Mouse (Mus musculus) midbrain, postnatal 0 days (tissue): Measurements from ENCODE around the gene 4933402J07Rik. TPM values are rescaled to one million over a fixed set of nuclear protein-coding genes. Genes with fewer than 3 reads are reported as not detected.

Experiments used
- ATAC-seq: fragments of 200-750 bp; cut with Nextera tagmentation; 2 replicates; pipeline ENCODE4 v1.8.0; 2017; ENCODE audit warnings: moderate number of reproducible peaks, mild to moderate bottlenecking, moderate TSS enrichment, moderate library complexity; ENCODE audit not compliant: low FRiP score
- DNase-seq: peaks from one replicate; pipeline ENCODE4 v3.0.0-alpha.2; 2015; ENCODE audit warnings: low spot score
- H3K27ac ChIP-seq: fragments of 300-500 bp; sonication (generic); 2 replicates; pipeline ENCODE4 v1.5.1; 2014; ENCODE audit warnings: low read depth, mild to moderate bottlenecking, low read length, mixed read lengths
- H3K27me3 ChIP-seq: fragments of 300-500 bp; sonication (generic); 2 replicates; pipeline ENCODE4 v1.6.1; 2014; ENCODE audit warnings: low read length, control low read depth, mixed read lengths; ENCODE audit not compliant: insufficient read depth
- H3K36me3 ChIP-seq: fragments of 300-500 bp; sonication (generic); 2 replicates; pipeline ENCODE4 v1.6.1; 2014; ENCODE audit warnings: low read length, control low read depth, mixed read lengths; ENCODE audit not compliant: insufficient read depth
- H3K4me1 ChIP-seq: fragments of 300-500 bp; sonication (generic); 2 replicates; pipeline ENCODE4 v1.6.1; 2014; ENCODE audit warnings: mild to moderate bottlenecking, control low read depth, antibody characterized with exemption, low read length, mixed read lengths; ENCODE audit not compliant: insufficient read depth
- H3K4me2 ChIP-seq: fragments of 300-500 bp; sonication (generic); 2 replicates; pipeline ENCODE4 v1.6.1; 2014; ENCODE audit warnings: low read depth, mild to moderate bottlenecking, low read length, mixed read lengths; ENCODE audit not compliant: poor library complexity, severe bottlenecking
- H3K4me3 ChIP-seq: fragments of 300-500 bp; sonication (generic); 2 replicates; pipeline ENCODE4 v1.5.1; 2014; ENCODE audit warnings: low read depth, mild to moderate bottlenecking, low read length, moderate library complexity
- H3K9ac ChIP-seq: fragments of 300-500 bp; sonication (generic); replicated peaks from 2 replicates; pipeline ENCODE4 v1.6.1; 2014; ENCODE audit warnings: mild to moderate bottlenecking, low read length, moderate library complexity, mixed read lengths; ENCODE audit not compliant: poor library complexity, severe bottlenecking
- H3K9me3 ChIP-seq: fragments of 300-500 bp; sonication (generic); 2 replicates; pipeline ENCODE4 v1.6.1; 2016; ENCODE audit warnings: low read length, control low read depth
- CTCF ChIP-seq: IDR thresholded peaks from 2 replicates; pipeline ENCODE4 v1.5.1; 2016; ENCODE audit warnings: antibody characterized with exemption, mild to moderate bottlenecking
- whole genome bisulfite sequencing: fragments of 180-500 bp; shearing (Covaris S2); extraction: QIAGEN DNeasy Blood & Tissue Kit; methylation state at CpG from one replicate; pipeline ENCODE4 v1.1.7; 2014; 5-methylcytosine and 5-hydroxymethylcytosine counted together
- polyA plus RNA-seq: library from polyadenylated mRNA; unstranded; fragments of >200 nt; fragmentation: Nextera tagmentation; extraction: Ambion mirVana; gene quantifications from 2 replicates; pipeline ENCODE4 v1.2.1, GENCODE M21; 2015
- total RNA-seq: library from RNA; depleted of rRNA; stranded (reverse); fragments of >200 nt; gene quantifications from 2 replicates; pipeline ENCODE4 v1.2.3, GENCODE M21; 2014; rRNA removed

The 4933402J07Rik gene
- total RNA-seq (not detected in 2 replicates), polyA plus RNA-seq (not detected in 2 replicates)

- H3K9me3 ChIP-seq = no peaks in the 10 kb centered on the region
- 84% methylated on average over 2 of the region's 2 CpGs for WGBS
- no peak within 1 kb of the TSS for H3K9ac ChIP-seq
- no peak within 1 kb of the TSS for H3K27ac ChIP-seq
- H3K36me3 ChIP-seq = no peaks in the 10 kb centered on the region
- H3K4me3 ChIP-seq = no peak within 1 kb of the TSS
- DNase-seq = no peak
- no peak within 1 kb of the TSS for H3K4me2 ChIP-seq
- H3K4me1 ChIP-seq = no peaks in the 10 kb centered on the region; the same call in 1 of the 2 replicates
- no peaks in the 10 kb centered on the region for H3K27me3 ChIP-seq
- TF ChIP-seq CTCF = no peak
- ATAC-seq = no peak
Measured at GRCm38 (mm10) chr8:87563553-87563952, at the start of gene 4933402J07Rik. Gene 4933402J07Rik, plus strand, starts transcription at chr8:87563853.

GRCm38 (mm10) chr8:87517132-87517531 is 46.5 kb upstream of the 4933402J07Rik start:
- no peak for ATAC-seq
- H3K36me3 ChIP-seq = no peaks in the 10 kb centered on the region
- H3K9me3 ChIP-seq = no peaks in the 10 kb centered on the region
- H3K4me3 ChIP-seq = no peak overlapping the region
- H3K27ac ChIP-seq = no peak overlapping the region
- TF ChIP-seq CTCF = no peak
- WGBS = 96% methylated on average over 3 of the region's 3 CpGs
- H3K4me1 ChIP-seq = no peaks in the 10 kb centered on the region
- no peak overlapping the region for H3K9ac ChIP-seq
- no peaks in the 10 kb centered on the region for H3K27me3 ChIP-seq
- no peak overlapping the region for H3K4me2 ChIP-seq
- DNase-seq = no peak

GRCm38 (mm10) chr8:87525006-87525405 is 38.6 kb upstream of the 4933402J07Rik start:
- H3K4me1 ChIP-seq = no peaks in the 10 kb centered on the region
- no peak for TF ChIP-seq CTCF
- 95% methylated on average over 1 of the region's 1 CpGs for WGBS
- ATAC-seq (no peak), DNase-seq (no peak)
- no peaks in the 10 kb centered on the region for H3K27me3 ChIP-seq
- H3K4me2 ChIP-seq = no peak overlapping the region
- no peaks in the 10 kb centered on the region for H3K36me3 ChIP-seq
- no peak overlapping the region for H3K27ac ChIP-seq
- no peak overlapping the region for H3K9ac ChIP-seq
- H3K9me3 ChIP-seq = no peaks in the 10 kb centered on the region
- no peak overlapping the region for H3K4me3 ChIP-seq

GRCm38 (mm10) chr8:87531176-87531575 is 32.5 kb upstream of the 4933402J07Rik start:
- Histone ChIP-seq H3K4me2 (no peak overlapping the region), H3K27ac (no peak overlapping the region), H3K9me3 (no peaks in the 10 kb centered on the region), H3K36me3 (no peaks in the 10 kb centered on the region), H3K9ac (no peak overlapping the region), H3K4me1 (no peaks in the 10 kb centered on the region), H3K4me3 (no peak overlapping the region), H3K27me3 (no peaks in the 10 kb centered on the region)
- TF ChIP-seq CTCF = no peak
- DNase-seq (no peak), ATAC-seq (no peak)
- WGBS = 67% methylated on average over 4 of the region's 4 CpGs

- no peak for DNase-seq
- H3K9ac ChIP-seq = no peak overlapping the region
- H3K4me2 ChIP-seq = no peak overlapping the region
- H3K4me1 ChIP-seq = no peaks in the 10 kb centered on the region
- H3K4me3 ChIP-seq = no peak overlapping the region
- no peak overlapping the region for H3K27ac ChIP-seq
- H3K27me3 ChIP-seq = no peaks in the 10 kb centered on the region
- no peak for TF ChIP-seq CTCF
- no peak for ATAC-seq
- H3K36me3 ChIP-seq = no peaks in the 10 kb centered on the region
- no peaks in the 10 kb centered on the region for H3K9me3 ChIP-seq
- 93% methylated on average over 4 of the region's 4 CpGs for WGBS
Measured at GRCm38 (mm10) chr8:87533476-87533875, 30.2 kb upstream of the 4933402J07Rik start.

- WGBS = 38% methylated on average over 2 of the region's 2 CpGs
- Histone ChIP-seq H3K4me1 (no peaks in the 10 kb centered on the region), H3K4me3 (no peak overlapping the region), H3K27ac (no peak overlapping the region), H3K27me3 (0 out of 2 replicates have a peak, but pooled peaks cover 3% of the 10 kb centered on the region), H3K4me2 (no peak overlapping the region), H3K9ac (no peak overlapping the region), H3K9me3 (no peaks in the 10 kb centered on the region), H3K36me3 (no peaks in the 10 kb centered on the region)
- ATAC-seq (no peak), DNase-seq (peak; percentile 23)
- peak; percentile 60 for TF ChIP-seq CTCF
Measured at GRCm38 (mm10) chr8:87534846-87535245, 28.8 kb upstream of the 4933402J07Rik start.
